Mouse (Mus musculus) urinary bladder, postnatal 36 days (tissue): ENCODE results near the gene Dusp22.

ENCODE experiments used
- DNase-seq, 2 experiments: peaks; one replicate each; pipeline ENCODE4 v3.0.0; 2022; ENCODE audit warnings: low spot score in 2 of 2, mixed read lengths in 1 of 2

The Dusp22 gene

DNA sequence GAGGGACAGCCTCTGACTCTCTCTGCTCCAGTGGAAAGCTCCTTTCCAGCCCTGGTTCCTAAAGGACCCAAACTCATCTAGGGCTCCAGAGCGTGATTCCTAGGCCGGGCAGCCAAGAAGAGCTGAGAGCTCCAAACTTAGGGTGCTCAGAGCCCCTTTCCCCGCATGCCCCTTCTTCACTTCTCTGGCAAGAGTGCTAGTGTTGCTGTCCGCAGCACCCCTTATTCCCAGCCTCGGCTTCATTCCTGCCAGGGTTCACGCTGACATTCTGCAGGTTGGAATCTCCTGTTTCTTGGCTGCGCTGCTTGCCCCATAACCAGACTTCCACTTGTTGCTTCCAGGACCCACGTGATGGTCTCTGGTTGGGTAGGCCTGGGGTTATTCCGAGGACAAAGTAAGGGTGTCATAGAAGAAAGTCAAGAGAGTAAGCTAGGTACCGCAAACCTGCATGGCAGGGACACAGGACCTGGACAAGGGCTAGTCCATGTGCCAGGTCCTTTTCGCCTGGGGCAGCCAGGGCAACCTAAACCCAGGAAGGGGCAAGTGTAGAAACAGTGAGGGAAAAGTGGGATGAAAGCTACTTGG lies 89.8 kb downstream of the Dusp22 start:
- no peak for DNase-seq

DNA sequence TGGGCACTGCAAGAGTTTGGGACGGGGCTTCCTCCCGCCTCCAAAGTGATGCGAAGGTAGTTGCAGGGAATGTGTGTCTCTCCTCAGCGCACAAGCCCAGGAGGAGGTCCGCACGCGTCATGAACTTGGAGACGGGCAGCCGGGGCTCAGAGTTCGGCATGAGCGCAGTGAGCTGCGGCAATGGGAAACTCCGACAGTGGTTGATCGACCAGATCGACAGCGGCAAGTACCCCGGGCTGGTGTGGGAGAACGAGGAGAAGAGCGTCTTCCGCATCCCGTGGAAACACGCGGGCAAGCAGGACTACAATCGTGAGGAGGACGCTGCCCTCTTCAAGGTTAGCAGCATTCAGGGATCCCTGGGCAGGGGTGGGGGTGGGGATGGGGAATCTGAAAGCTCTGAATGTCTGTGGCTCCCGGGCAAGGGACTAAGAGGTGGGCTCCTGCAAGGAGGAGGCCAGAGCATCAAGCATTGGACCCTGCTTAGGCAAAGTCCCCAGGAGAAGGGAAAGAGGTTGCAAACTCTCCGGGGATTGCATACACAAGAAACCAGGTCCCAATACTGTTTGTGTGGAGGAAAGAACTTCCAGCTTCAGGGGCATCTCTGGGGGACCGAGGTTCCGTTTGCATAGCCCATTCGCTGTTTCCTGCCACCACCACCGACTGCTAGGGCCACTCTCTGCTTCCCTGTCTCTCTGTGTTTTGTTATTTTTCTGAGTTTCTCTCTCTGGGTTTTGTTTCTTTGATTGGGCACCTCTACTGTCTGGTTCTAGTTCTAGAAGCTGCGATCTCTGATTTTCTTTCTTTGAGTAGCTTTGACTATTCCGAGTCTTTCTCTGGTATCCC lies 90.9 kb downstream of the Dusp22 start:
- DNase-seq, result no peak

DNA sequence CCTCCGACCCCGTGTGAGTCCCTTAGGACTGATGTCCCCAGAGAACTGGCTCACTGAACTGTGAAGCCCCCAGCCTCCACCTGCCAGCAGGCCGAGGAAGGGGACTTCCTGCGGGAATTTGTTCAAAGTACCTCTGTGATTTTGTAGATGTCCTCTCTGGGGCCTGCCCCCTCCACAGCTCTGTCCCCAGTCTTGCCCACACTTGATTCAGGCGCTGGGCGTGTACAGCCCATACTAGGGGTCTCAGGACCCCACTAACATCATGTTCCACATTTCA lies 91.4 kb downstream of the Dusp22 start:
- DNase-seq, result no peak

DNA sequence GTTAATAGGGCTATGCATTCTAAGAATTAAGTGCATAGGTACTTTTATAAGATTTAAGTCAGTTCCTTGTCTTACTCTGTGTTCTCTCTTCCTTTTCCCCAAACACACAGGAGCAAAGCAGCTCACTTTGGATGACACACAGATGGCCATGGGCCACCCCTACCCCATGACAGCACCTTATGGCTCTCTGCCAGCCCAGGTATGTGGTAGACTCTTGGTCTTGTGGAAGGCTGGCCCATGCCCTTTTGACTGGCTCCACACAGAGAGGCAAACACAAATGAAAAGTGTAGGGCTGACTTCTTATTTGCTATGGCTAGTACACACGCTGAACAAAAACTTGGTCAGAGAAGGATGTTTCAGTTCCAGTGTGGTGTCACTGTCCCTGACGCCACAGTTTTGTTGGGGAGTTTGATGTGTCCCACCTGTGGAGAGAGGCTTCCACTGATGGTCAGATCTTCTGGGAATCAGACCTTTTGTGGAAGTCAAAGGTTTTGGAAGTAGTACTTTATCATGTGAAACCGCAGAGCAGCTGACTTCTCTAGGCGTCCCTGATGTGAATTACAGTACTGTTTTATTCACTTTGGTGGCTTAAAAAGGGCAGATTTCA lies 92.9 kb downstream of the Dusp22 start:
- DNase-seq, result no peak

DNA sequence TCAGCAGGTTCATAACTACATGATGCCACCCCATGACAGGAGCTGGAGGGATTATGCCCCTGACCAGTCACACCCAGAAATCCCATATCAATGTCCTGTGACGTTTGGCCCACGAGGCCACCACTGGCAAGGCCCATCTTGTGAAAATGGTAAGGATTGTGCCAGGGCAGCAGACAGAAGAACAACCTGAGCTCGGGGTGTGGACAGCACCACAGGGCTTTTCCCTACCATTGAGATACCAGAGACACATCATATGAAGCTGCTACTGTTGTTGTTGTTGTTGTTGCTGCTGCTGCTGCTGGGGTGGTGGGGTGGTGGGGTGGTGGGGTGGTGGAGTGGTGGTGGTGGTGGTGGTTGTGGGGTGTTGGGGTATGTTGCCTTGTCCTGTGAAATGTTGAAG lies 93.6 kb downstream of the Dusp22 start:
- DNase-seq, result no peak

DNA sequence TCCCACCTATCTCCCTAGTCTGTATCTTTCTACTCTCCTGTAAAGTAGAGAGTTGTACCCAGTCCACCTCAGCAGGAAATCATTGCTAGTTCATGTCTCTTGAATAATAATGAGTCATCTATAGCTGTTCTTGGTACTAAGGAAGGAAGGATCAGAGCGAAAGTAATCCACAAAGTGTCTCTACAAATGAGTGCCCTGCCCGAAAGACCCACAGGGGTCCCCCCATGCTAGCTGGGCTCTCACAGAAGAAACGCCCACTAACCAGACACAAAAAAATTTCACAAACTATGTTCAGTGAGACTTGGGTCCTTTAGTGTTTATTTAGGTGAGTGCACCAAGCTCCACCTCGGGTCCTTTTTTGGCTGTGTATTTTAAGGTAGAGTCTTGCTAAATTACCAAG lies 94.3 kb downstream of the Dusp22 start:
- no peak for DNase-seq

DNA sequence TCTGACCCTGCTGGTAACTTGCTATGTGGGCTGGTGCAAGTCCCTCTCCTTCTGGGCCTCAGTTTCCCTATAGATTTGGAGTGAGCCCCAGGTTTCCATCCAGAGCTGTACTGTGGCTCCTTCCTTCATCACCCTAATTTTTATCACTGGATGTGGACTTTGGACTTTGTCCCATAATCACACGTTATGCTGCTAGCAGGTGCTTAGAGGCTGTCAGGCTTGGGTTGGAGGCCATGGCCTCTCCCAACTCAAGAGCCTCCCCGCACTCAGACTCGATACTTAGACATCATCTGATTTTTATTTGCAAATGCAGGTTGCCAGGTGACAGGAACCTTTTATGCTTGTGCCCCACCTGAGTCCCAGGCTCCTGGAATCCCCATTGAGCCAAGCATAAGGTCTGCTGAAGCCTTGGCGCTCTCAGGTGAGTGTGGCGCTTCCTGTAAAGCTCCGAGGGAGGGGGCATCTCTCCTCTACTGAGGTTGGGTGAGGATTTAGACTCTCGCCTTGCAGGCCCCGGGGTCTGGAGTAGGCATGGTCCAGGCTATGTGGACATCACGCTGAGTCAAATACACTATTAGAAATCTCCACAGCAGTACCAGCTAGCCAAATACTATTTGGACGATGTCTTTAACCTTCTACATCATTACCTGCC lies 95.2 kb downstream of the Dusp22 start:
- DNase-seq, result no peak

DNA sequence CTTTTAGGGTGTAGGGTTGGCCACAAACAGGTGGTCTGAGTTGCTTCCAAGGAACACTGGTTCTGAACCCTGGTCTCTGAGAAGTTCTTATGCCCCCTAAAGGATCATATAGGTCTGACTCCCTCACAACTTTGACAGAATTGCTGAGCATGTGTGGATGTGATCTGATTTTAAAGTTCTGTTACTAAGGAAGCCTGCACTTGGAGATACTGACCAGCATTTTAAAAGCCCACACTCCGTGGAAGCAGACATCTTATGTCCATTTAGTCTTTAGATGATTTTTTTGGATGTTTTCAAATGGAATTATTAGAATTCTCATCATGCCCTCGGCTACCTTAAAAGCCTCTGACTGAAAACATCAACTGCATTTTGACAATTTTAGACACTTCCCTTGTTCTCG lies 95.8 kb downstream of the Dusp22 start:
- no peak for DNase-seq

DNA sequence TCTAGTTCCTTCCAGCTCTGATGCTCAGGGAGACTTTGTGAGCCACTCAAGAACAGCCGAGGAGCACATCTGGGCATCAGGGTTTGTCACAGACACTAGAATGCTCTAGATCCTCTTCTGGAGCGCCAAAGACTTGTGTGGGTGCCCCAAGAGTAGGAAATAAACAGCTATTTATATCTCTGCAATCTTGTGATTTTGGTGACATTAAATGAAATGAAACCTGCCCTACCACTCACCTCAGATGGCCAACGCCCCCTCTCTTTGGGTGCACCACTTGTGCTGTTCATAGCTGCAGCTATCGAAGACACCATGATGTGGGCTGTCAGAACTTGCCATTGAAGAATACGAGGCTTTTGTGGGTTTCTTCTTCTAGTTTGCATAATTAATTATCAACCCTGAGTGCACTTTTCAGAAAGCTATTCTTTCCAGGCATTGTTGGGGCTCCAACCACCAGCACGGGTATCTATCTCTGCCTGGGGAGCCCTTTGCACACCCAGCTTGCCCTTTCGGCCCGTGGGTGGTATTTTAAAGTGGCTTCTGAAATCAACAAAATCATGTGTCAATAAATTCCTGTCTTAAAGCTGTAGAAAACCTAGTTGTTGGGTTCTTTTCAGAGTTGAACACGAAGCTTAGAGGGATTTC lies 96.3 kb downstream of the Dusp22 start:
- no peak for DNase-seq

DNA sequence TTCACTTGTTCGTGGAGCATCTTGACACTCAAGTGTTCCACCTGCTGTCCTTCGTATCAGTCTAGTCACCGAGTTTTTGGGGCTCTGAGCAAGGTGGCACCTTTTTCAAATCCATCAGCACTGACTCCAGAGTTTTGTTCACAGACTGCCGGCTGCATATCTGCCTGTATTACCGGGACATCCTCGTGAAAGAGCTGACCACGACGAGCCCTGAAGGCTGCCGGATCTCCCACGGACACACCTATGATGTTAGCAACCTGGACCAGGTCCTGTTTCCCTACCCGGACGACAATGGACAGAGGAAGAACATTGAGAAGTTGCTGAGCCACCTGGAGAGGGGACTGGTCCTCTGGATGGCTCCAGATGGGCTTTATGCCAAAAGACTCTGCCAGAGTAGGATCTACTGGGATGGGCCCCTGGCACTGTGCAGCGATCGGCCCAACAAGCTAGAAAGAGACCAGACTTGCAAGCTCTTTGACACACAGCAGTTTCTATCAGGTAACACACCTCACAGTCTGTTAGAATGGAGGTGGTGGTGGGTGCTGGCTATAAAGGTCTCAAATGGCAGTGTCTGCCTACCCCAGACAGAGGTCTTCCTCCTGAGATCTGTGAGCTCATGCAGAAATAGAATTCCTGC lies 97.6 kb downstream of the Dusp22 start:
- no peak for DNase-seq

DNA sequence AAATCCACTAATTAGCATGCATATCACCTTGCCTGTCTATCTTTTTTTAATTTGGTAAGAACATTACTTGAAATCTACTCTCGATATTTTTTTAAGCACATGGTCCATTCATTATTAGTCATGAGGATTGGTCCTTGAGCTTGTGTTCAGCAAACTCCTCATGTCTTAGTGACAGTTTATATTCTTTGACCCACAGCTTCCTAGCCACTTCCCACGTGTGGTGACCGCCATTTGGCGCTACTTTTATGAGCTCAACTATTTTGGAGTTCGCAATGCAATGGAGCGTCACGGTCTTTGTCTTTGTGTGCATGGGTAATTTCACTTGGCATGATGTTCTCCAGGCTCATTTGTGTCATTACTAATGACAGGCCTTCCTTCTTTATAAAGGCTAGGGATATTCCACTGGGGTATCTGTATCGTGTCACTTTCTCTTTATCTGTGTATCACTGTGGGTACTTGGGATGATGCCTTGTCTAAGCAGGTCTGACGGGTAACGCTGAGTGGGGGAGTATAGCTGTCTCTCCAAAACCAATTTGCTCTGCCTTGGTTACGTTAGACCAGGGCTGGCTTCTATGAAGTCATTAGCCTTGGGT lies 99.1 kb downstream of the Dusp22 start:
- no peak for DNase-seq

DNA sequence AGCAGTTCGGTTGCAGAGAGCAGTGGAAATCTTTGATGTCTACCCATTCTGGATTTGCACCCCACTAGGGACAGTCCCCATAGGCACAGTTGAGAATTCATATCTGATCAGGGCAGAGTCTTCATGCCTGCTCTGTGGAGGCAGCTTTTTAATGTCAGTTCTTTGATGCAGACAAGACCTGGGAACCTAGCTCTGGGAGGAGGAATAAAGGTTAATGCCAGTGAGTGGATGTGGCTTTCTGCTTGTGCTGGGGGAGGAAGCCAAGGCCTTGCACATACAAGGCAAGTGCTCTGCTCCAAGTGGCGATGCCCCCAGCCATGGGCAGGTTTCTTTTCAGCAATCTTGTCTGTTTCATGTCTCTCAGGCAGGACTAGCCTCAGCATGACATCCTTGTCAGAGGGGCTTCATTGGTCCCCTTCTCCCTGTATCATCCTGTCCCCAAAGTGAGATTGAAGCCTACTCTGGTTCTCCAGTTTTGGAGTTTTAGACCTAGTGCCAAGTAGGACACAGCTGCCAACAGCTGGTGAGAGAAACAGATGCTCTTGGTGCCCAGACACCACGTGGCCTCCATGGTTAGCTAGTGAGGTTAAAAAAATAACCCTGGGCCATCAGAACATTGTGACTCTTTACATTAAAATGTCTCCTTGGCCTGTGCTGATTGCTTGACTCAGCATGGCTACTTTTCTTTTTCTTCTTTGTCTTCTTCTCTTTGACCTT lies 100.7 kb downstream of the Dusp22 start:
- no peak for DNase-seq
